Mouse (Mus musculus) cortical plate, adult 2 months (tissue): ENCODE data around the gene Rho.

ENCODE experiments used
- CTCF ChIP-seq: fragments of 200-500 bp; IDR thresholded peaks from 2 replicates; pipeline ENCODE4 v1.5.1; 2011; ENCODE audit warnings: mild to moderate bottlenecking, control low read depth, low read length; ENCODE audit not compliant: insufficient read depth; ENCODE audit errors: extremely low read depth
- POLR2A ChIP-seq: fragments of 200-500 bp; IDR thresholded peaks from 2 replicates; pipeline ENCODE4 v1.6.1; 2011; ENCODE audit warnings: mild to moderate bottlenecking, low read length, control low read depth; ENCODE audit not compliant: insufficient read depth; ENCODE audit errors: extremely low read depth

GRCm38 (mm10) chr6:115914511-115915202, 16.9 kb upstream of the Rho start:
- no peak for TF ChIP-seq CTCF
- no peak for TF ChIP-seq POLR2A
